Mouse (Mus musculus) forebrain, embryonic 16.5 days (tissue): ENCODE data around the gene Rfc2. TPM values are rescaled to one million over a fixed set of nuclear protein-coding genes. Genes with fewer than 3 reads are reported as not detected.
"Not testable (repeated sequence)": the region's sequence is repeated elsewhere in the genome, so short reads cannot be mapped to it uniquely, and the experiment has no call there.

Experiments used
- ATAC-seq: fragments of 200-750 bp; cut with Nextera tagmentation; 2 replicates; pipeline ENCODE4 v1.8.0; 2017; ENCODE audit warnings: mild to moderate bottlenecking, moderate library complexity
- H3K27ac ChIP-seq: fragments of 300-500 bp; sonication (generic); 2 replicates; pipeline ENCODE4 v1.5.1; 2014; ENCODE audit warnings: low read length, control low read depth
- H3K27me3 ChIP-seq: fragments of 300-500 bp; sonication (generic); replicated peaks from 2 replicates; pipeline ENCODE4 v1.6.1; 2014; ENCODE audit warnings: low read length; ENCODE audit not compliant: control insufficient read depth, insufficient read depth
- H3K36me3 ChIP-seq: fragments of 300-500 bp; sonication (generic); 2 replicates; pipeline ENCODE4 v1.6.1; 2014; ENCODE audit not compliant: control insufficient read depth, insufficient read depth
- H3K4me1 ChIP-seq: fragments of 300-500 bp; sonication (generic); replicated peaks from 2 replicates; pipeline ENCODE4 v1.6.1; 2014; ENCODE audit warnings: low read length; ENCODE audit not compliant: control insufficient read depth, insufficient read depth
- H3K4me2 ChIP-seq: fragments of 300-500 bp; sonication (generic); 2 replicates; pipeline ENCODE4 v1.6.1; 2014; ENCODE audit warnings: mild to moderate bottlenecking, low read length, control low read depth
- H3K4me3 ChIP-seq: fragments of 300-500 bp; sonication (generic); replicated peaks from 2 replicates; pipeline ENCODE4 v1.5.1; 2014; ENCODE audit warnings: mild to moderate bottlenecking, low read length, control low read depth
- H3K9ac ChIP-seq: fragments of 300-500 bp; sonication (generic); replicated peaks from 2 replicates; pipeline ENCODE4 v1.6.1; 2014; ENCODE audit warnings: low read depth, low read length, control low read depth
- H3K9me3 ChIP-seq: fragments of 300-500 bp; sonication (generic); 2 replicates; pipeline ENCODE4 v1.6.1; 2016; ENCODE audit warnings: low read length; ENCODE audit not compliant: control insufficient read depth
- WGBS: fragments of 180-500 bp; shearing (Covaris S2); extraction: QIAGEN DNeasy Blood & Tissue Kit; methylation state at CpG from one replicate; pipeline ENCODE4 v1.1.7; 2014; 5-methylcytosine and 5-hydroxymethylcytosine counted together
- microRNA-seq: library from miRNA; unstranded; fragments of <30 nt; microRNA quantifications from one replicate; pipeline ENCODE4, GENCODE M21; 2017
- polyA plus RNA-seq: library from polyadenylated mRNA; unstranded; fragments of >200 nt; fragmentation: Nextera tagmentation; extraction: Ambion mirVana; gene quantifications from 2 replicates; pipeline ENCODE4 v1.2.1, GENCODE M21; 2015

Rfc2 gene
- polyA plus RNA-seq, 1 experiment from 2014 or later: 215 TPM

- H3K4me2 ChIP-seq, H3K36me3 ChIP-seq, H3K27me3 ChIP-seq, H3K27ac ChIP-seq, ATAC-seq, H3K9ac ChIP-seq, H3K4me3 ChIP-seq, H3K9me3 ChIP-seq, H3K4me1 ChIP-seq: not testable (repeated sequence)
- WGBS: 94% methylated on average over 3 of the region's 4 CpGs
These were observed 67.8 kb downstream of the Rfc2 start for GRCm38 (mm10) chr5:134648976-134649375.

DNA sequence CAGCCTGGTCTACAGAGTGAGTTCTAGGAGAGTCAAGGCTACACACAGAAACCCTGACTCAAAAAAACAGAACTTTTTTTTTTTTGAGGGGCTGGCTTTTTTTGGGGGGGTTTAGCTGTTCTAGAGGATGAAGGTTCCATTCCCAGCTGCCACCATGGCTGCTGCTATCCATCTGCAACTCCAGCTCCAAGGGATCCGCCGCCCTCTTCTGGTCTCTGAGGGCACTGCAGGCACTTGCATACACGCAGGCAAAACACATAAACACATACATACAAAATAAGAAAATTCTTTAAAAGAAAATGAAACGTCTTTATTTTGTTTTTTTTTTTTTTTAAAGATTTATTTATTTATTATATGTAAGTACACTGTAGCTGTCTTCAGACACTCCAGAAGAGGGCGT is 69.8 kb downstream of the Rfc2 start:
- Histone ChIP-seq H3K9me3 (no peaks in the 10 kb centered on the region), H3K36me3 (no peaks in the 10 kb centered on the region), H3K4me3 (no peak overlapping the region), H3K27me3 (no peaks in the 10 kb centered on the region), H3K9ac (no peak overlapping the region), H3K4me1 (peaks cover 5% of the 10 kb centered on the region), H3K27ac (no peak overlapping the region), H3K4me2 (no peak overlapping the region)
- 40% methylated on average over 4 of the region's 5 CpGs for WGBS
- ATAC-seq: no peak

Small RNA genes lying within 50 kb of the gene (microRNA-seq; reads per million reads assigned to microRNA genes)
- gene Mir7228: not detected

Other genes with a start within 250 kb of the Rfc2 start
- 83.9 and 96.6 TPM in 2 replicates for gene Gtf2ird1, start 124.7 kb upstream of the Rfc2 start, polyA plus RNA-seq
- 16.2 and 16.6 TPM in 2 replicates for gene Clip2, start 28.9 kb upstream of the Rfc2 start, polyA plus RNA-seq
- gene Syna, start 21.2 kb upstream of the Rfc2 start, polyA plus RNA-seq: 0.41 and 0.86 TPM in 2 replicates
- gene Lat2, start 33.7 kb downstream of the Rfc2 start, polyA plus RNA-seq: 3.0 and 5.3 TPM in 2 replicates
- gene Eif4h, start 58.1 kb downstream of the Rfc2 start, polyA plus RNA-seq: 405 and 411 TPM in 2 replicates
- 15.2 and 19.0 TPM in 2 replicates for gene Limk1, start 107.2 kb downstream of the Rfc2 start, polyA plus RNA-seq
- 8.3 and 10.9 TPM in 2 replicates for gene Eln, start 166.0 kb downstream of the Rfc2 start, polyA plus RNA-seq